Mouse (Mus musculus) intestine, embryonic 14.5 days (tissue): ENCODE results near the gene Sox8. TPM values are rescaled to one million over a fixed set of nuclear protein-coding genes. Genes with fewer than 3 reads are reported as not detected.

Source experiments
- ATAC-seq: fragments of 200-750 bp; cut with Nextera tagmentation; replicated peaks from 2 replicates; pipeline ENCODE4 v1.8.0; 2017; ENCODE audit warnings: low read depth, moderate number of reproducible peaks, moderate TSS enrichment, moderate library complexity; ENCODE audit not compliant: low FRiP score, low TSS enrichment
- DNase-seq: peaks from one replicate; pipeline ENCODE4 v3.0.0-alpha.2; 2018; ENCODE audit warnings: low spot score
- H3K27ac ChIP-seq: fragments of 300-500 bp; sonication (generic); 2 replicates; pipeline ENCODE4 v1.5.1; 2014; ENCODE audit warnings: low read depth, mild to moderate bottlenecking, control low read depth
- H3K27me3 ChIP-seq: fragments of 300-500 bp; sonication (generic); replicated peaks from 2 replicates; pipeline ENCODE4 v1.6.1; 2014; ENCODE audit warnings: low read length, control low read depth; ENCODE audit not compliant: control insufficient read depth, insufficient read depth
- H3K36me3 ChIP-seq: fragments of 300-500 bp; sonication (generic); 2 replicates; pipeline ENCODE4 v1.6.1; 2014; ENCODE audit warnings: low read length, control low read depth; ENCODE audit not compliant: control insufficient read depth, insufficient read depth
- H3K4me1 ChIP-seq: fragments of 300-500 bp; sonication (generic); replicated peaks from 2 replicates; pipeline ENCODE4 v1.6.1; 2014; ENCODE audit warnings: low read length, control low read depth, mixed read lengths; ENCODE audit not compliant: control insufficient read depth, insufficient read depth
- H3K4me2 ChIP-seq: fragments of 300-500 bp; sonication (generic); 2 replicates; pipeline ENCODE4 v1.6.1; 2014; ENCODE audit warnings: low read length
- H3K4me3 ChIP-seq: fragments of 300-500 bp; sonication (generic); 2 replicates; pipeline ENCODE4 v1.5.1; 2014; ENCODE audit warnings: low read depth, low read length, control low read depth, mixed read lengths
- H3K9ac ChIP-seq: fragments of 300-500 bp; sonication (generic); 2 replicates; pipeline ENCODE4 v1.6.1; 2014; ENCODE audit warnings: mild to moderate bottlenecking, low read length
- H3K9me3 ChIP-seq: fragments of 300-500 bp; sonication (generic); 2 replicates; pipeline ENCODE4 v1.6.1; 2016; ENCODE audit warnings: low read length, control low read depth; ENCODE audit not compliant: control insufficient read depth
- WGBS: fragments of 180-500 bp; shearing (Covaris S2); extraction: QIAGEN DNeasy Blood & Tissue Kit; methylation state at CpG from one replicate; pipeline ENCODE4 v1.1.7; 2014; 5-methylcytosine and 5-hydroxymethylcytosine counted together
- polyA plus RNA-seq: library from polyadenylated mRNA; unstranded; fragments of >200 nt; fragmentation: Nextera tagmentation; extraction: Ambion mirVana; gene quantifications from 2 replicates; pipeline ENCODE4 v1.2.1, GENCODE M21; 2014

Gene Sox8
- polyA plus RNA-seq, 1 experiment from 2014 or later = 9.1 TPM

- Histone ChIP-seq H3K27me3 (no peaks in the 10 kb centered on the region), H3K9me3 (no peaks in the 10 kb centered on the region; the same call in 1 of the 2 replicates), H3K36me3 (peaks cover 56% of the 10 kb centered on the region), H3K27ac (no peak overlapping the region), H3K4me3 (no peak overlapping the region), H3K4me1 (no peaks in the 10 kb centered on the region), H3K9ac (no peak overlapping the region), H3K4me2 (no peak overlapping the region)
- WGBS = 94% methylated on average over 6 of the region's 6 CpGs
- no peak for DNase-seq
- ATAC-seq = no peak
Measured at GRCm38 (mm10) chr17:25590068-25590467, 19.6 kb upstream of the Sox8 start.

GRCm38 (mm10) chr17:25584646-25585045, 14.2 kb upstream of the Sox8 start:
- H3K4me2 ChIP-seq = no peak overlapping the region
- no peak for ATAC-seq

GRCm38 (mm10) chr17:25583858-25584257, 13.4 kb upstream of the Sox8 start:
- WGBS = 85% methylated on average over 8 of the region's 8 CpGs

More at GRCm38 (mm10) chr17:25584646-25585045, 14.2 kb upstream of the Sox8 start:
- WGBS = 96% methylated on average over 9 of the region's 9 CpGs
- no peak overlapping the region for H3K4me3 ChIP-seq
- H3K9ac ChIP-seq = no peak overlapping the region
- DNase-seq = no peak
- H3K4me1 ChIP-seq = peaks cover 6% of the 10 kb centered on the region; the same call in 1 of the 2 replicates
- no peak overlapping the region for H3K27ac ChIP-seq
- no peaks in the 10 kb centered on the region for H3K27me3 ChIP-seq
- H3K36me3 ChIP-seq = peaks cover 37% of the 10 kb centered on the region
- H3K9me3 ChIP-seq = no peaks in the 10 kb centered on the region

GRCm38 (mm10) chr17:25583099-25583498, 12.6 kb upstream of the Sox8 start:
- Histone ChIP-seq H3K27ac (no peak overlapping the region), H3K27me3 (no peaks in the 10 kb centered on the region), H3K4me2 (no peak overlapping the region), H3K4me3 (no peak overlapping the region), H3K9me3 (no peaks in the 10 kb centered on the region), H3K36me3 (peaks cover 23% of the 10 kb centered on the region), H3K4me1 (peaks cover 11% of the 10 kb centered on the region), H3K9ac (no peak overlapping the region)
- WGBS = 77% methylated on average over 4 of the region's 4 CpGs
- ATAC-seq (no peak), DNase-seq (no peak)

More at GRCm38 (mm10) chr17:25583858-25584257, 13.4 kb upstream of the Sox8 start:
- H3K4me3 ChIP-seq = no peak overlapping the region
- H3K9ac ChIP-seq = no peak overlapping the region
- peaks cover 30% of the 10 kb centered on the region for H3K36me3 ChIP-seq
- ATAC-seq = no peak
- no peak overlapping the region for H3K4me2 ChIP-seq
- peaks cover 7% of the 10 kb centered on the region; the same call in 1 of the 2 replicates for H3K4me1 ChIP-seq
- no peak overlapping the region for H3K27ac ChIP-seq
- no peaks in the 10 kb centered on the region for H3K9me3 ChIP-seq
- no peak for DNase-seq
- H3K27me3 ChIP-seq = no peaks in the 10 kb centered on the region

- no peak overlapping the region for H3K4me2 ChIP-seq
- ATAC-seq (no peak), DNase-seq (no peak)
- H3K9ac ChIP-seq = no peak overlapping the region
- H3K27me3 ChIP-seq = no peaks in the 10 kb centered on the region
- H3K4me1 ChIP-seq = peaks cover 11% of the 10 kb centered on the region
- peaks cover 15% of the 10 kb centered on the region for H3K36me3 ChIP-seq
- H3K9me3 ChIP-seq = no peaks in the 10 kb centered on the region
- no peak overlapping the region for H3K4me3 ChIP-seq
- H3K27ac ChIP-seq = no peak overlapping the region
- WGBS = 72% methylated on average over 8 of the region's 8 CpGs
Measured at GRCm38 (mm10) chr17:25582076-25582475, 11.6 kb upstream of the Sox8 start.

GRCm38 (mm10) chr17:25579332-25580047, 9.0 kb upstream of the Sox8 start:
- H3K27ac ChIP-seq = peak overlapping the region; percentile 43; the same call in 1 of the 2 replicates
- no peaks in the 10 kb centered on the region for H3K36me3 ChIP-seq
- no peaks in the 10 kb centered on the region for H3K27me3 ChIP-seq
- H3K9me3 ChIP-seq = no peaks in the 10 kb centered on the region
- H3K4me2 ChIP-seq = peak overlapping the region; percentile 96
- DNase-seq (peak; percentile 71), ATAC-seq (peak; percentile 74; the same call in 1 of the 2 replicates)
- peaks cover 11% of the 10 kb centered on the region for H3K4me1 ChIP-seq
- peak overlapping the region; percentile 81 for H3K9ac ChIP-seq
- peak overlapping the region; percentile 78 for H3K4me3 ChIP-seq
- 5% methylated on average over 21 of the region's 21 CpGs for WGBS

GRCm38 (mm10) chr17:25578920-25579319, 8.4 kb upstream of the Sox8 start, which contains the start of gene Lmf1:
Gene Lmf1, plus strand, starts transcription at chr17:25579085.
- DNase-seq (peak; percentile 95), ATAC-seq (peak; percentile 97)
- WGBS = under 1% methylated on average over 31 of the region's 31 CpGs
- Histone ChIP-seq H3K4me1 (peaks cover 11% of the 10 kb centered on the region), H3K36me3 (no peaks in the 10 kb centered on the region), H3K27ac (peak within 1 kb of the TSS; percentile 43; the same call in 1 of the 2 replicates), H3K9ac (peak within 1 kb of the TSS; percentile 81), H3K27me3 (no peaks in the 10 kb centered on the region), H3K4me2 (peak within 1 kb of the TSS; percentile 96), H3K9me3 (no peaks in the 10 kb centered on the region), H3K4me3 (peak within 1 kb of the TSS; percentile 78)

- ATAC-seq = no peak
- H3K4me2 ChIP-seq = no peak overlapping the region
- no peaks in the 10 kb centered on the region for H3K9me3 ChIP-seq
- DNase-seq = no peak
- no peak overlapping the region for H3K9ac ChIP-seq
- 55% methylated on average over 2 of the region's 2 CpGs for WGBS
- no peaks in the 10 kb centered on the region for H3K27me3 ChIP-seq
- H3K4me3 ChIP-seq = no peak overlapping the region
- H3K27ac ChIP-seq = no peak overlapping the region
- no peaks in the 10 kb centered on the region for H3K36me3 ChIP-seq
- H3K4me1 ChIP-seq = peaks cover 11% of the 10 kb centered on the region
Measured at GRCm38 (mm10) chr17:25577702-25578101, 7.2 kb upstream of the Sox8 start.

GRCm38 (mm10) chr17:25577263-25577662, 6.8 kb upstream of the Sox8 start:
- Histone ChIP-seq H3K4me1 (peaks cover 11% of the 10 kb centered on the region), H3K9ac (no peak overlapping the region), H3K27me3 (no peaks in the 10 kb centered on the region), H3K36me3 (no peaks in the 10 kb centered on the region), H3K4me3 (no peak overlapping the region), H3K9me3 (no peaks in the 10 kb centered on the region), H3K27ac (no peak overlapping the region), H3K4me2 (no peak overlapping the region)
- 69% methylated on average over 6 of the region's 6 CpGs for WGBS
- ATAC-seq (no peak), DNase-seq (no peak)
